Comparison of ENCODE assay signal across 15 mouse cellular contexts in genomic region chr11:87722168-87722567, GRCm38 (mm10).
"Had no signal": no experiment of that assay in that cellular context is flagged by ENCODE, and none has a peak within 500 bp of the region (broad histone marks: within the 10 kb centered on the region; RNA-seq: fewer than 3 reads in every experiment).

No protein-coding gene starts in this region.

- H3K27ac ChIP-seq: neural tube, embryonic 13.5 days; neural tube, embryonic 15.5 days; stomach, embryonic 15.5 days; stomach, postnatal 0 days had no signal

- H3K4me2 ChIP-seq: neural tube, embryonic 13.5 days; neural tube, embryonic 15.5 days; stomach, embryonic 15.5 days had no signal

- H3K9me3 ChIP-seq: neural tube, embryonic 13.5 days; neural tube, embryonic 15.5 days; stomach, embryonic 15.5 days had no signal

- H3K27me3 ChIP-seq: neural tube, embryonic 13.5 days; neural tube, embryonic 15.5 days; stomach, embryonic 15.5 days had no signal

- H3K4me3 ChIP-seq: neural tube, embryonic 13.5 days; neural tube, embryonic 15.5 days; stomach, embryonic 15.5 days had no signal

- DNase-seq: retina, postnatal 1 day; right cerebral cortex, adult 18-20 months; right cerebral cortex, postnatal 14 days; right cerebral cortex, postnatal 25 days; right cerebral cortex, postnatal 4 days; spleen, adult 18-20 months; thymus, adult 18-20 months; thymus, adult 2 months; thymus, postnatal 14 days; thymus, postnatal 25 days; thymus, postnatal 36 days had no signal

- H3K9ac ChIP-seq: neural tube, embryonic 13.5 days; neural tube, embryonic 15.5 days; stomach, embryonic 15.5 days had no signal

- H3K36me3 ChIP-seq: neural tube, embryonic 13.5 days; neural tube, embryonic 15.5 days; stomach, embryonic 15.5 days had no signal
